Mouse (Mus musculus) megakaryocyte-erythroid progenitor cell, adult 5-6 weeks (primary cell): Measurements from ENCODE around the gene Gm960. TPM values are rescaled to one million over a fixed set of nuclear protein-coding genes. Genes with fewer than 3 reads are reported as not detected.
A peak's percentile ranks its signal among the peaks of the same experiment; 100 is the strongest.

Experiments used
- ATAC-seq: replicated peaks from 2 replicates; pipeline ENCODE4 v1.8.0; 2016; ENCODE audit warnings: mild to moderate bottlenecking, inconsistent platforms; ENCODE audit not compliant: severe bottlenecking, poor library complexity, low FRiP score, low TSS enrichment
- total RNA-seq, 2 experiments: library from RNA; stranded (forward) in 1 of 2; stranded (reverse) in 1 of 2; fragments of 200-1000, 215-1000 nt in 1 of 2; fragments of >200 nt in 1 of 2; fragmentation: Nextera tagmentation in 1 of 2; gene quantifications; 2 replicates each; pipeline ENCODE4 v1.2.3; 2014 to 2017

Gene Gm960
- total RNA-seq, 2 experiments from 2014 or later: 3.5 TPM; not detected in 1

- peak; percentile 51 for ATAC-seq
Measured at GRCm38 (mm10) chr19:4625829-4626535, 72.5 kb downstream of the Gm960 start.

GRCm38 (mm10) chr19:4625179-4625828 lies 73.2 kb downstream of the Gm960 start, which contains the start of gene Rce1:
Gene Rce1 (minus strand): TSS chr19:4625641.
- ATAC-seq: peak; percentile 56

GRCm38 (mm10) chr19:4624406-4625178 lies 73.9 kb downstream of the Gm960 start:
- ATAC-seq: peak; percentile 13

- ATAC-seq: no peak
Measured at GRCm38 (mm10) chr19:4624006-4624405, 74.5 kb downstream of the Gm960 start.

GRCm38 (mm10) chr19:4623419-4623818 lies 75.0 kb downstream of the Gm960 start:
- ATAC-seq: no peak

- ATAC-seq: no peak
Measured at GRCm38 (mm10) chr19:4622780-4623179, 75.7 kb downstream of the Gm960 start.

- no peak for ATAC-seq
Measured at GRCm38 (mm10) chr19:4620721-4621120, 77.7 kb downstream of the Gm960 start.

GRCm38 (mm10) chr19:4619461-4619860 lies 79.0 kb downstream of the Gm960 start:
- no peak for ATAC-seq

- no peak for ATAC-seq
Measured at GRCm38 (mm10) chr19:4618183-4618582, 80.3 kb downstream of the Gm960 start.

GRCm38 (mm10) chr19:4616546-4616945 lies 81.9 kb downstream of the Gm960 start:
- ATAC-seq: no peak

GRCm38 (mm10) chr19:4615151-4616093 lies 83.0 kb downstream of the Gm960 start, which contains the start of gene Lrfn4:
Gene Lrfn4 (minus strand): TSS chr19:4615667.
- ATAC-seq: peak; percentile 78

GRCm38 (mm10) chr19:4614305-4615150 lies 83.9 kb downstream of the Gm960 start:
- ATAC-seq: no peak

- no peak for ATAC-seq
Measured at GRCm38 (mm10) chr19:4613464-4614304, 84.8 kb downstream of the Gm960 start.

GRCm38 (mm10) chr19:4612181-4612961 lies 86.1 kb downstream of the Gm960 start:
- no peak for ATAC-seq

- ATAC-seq: no peak
Measured at GRCm38 (mm10) chr19:4610109-4610508, 88.4 kb downstream of the Gm960 start.

- no peak for ATAC-seq
Measured at GRCm38 (mm10) chr19:4608511-4608910, 90.0 kb downstream of the Gm960 start.

GRCm38 (mm10) chr19:4607406-4607805 lies 91.1 kb downstream of the Gm960 start:
- no peak for ATAC-seq
